Mouse (Mus musculus) hematopoietic multipotent progenitor cell, adult 10-12 weeks (in vitro differentiated cells): ENCODE measurements around the gene Ap4e1. TPM values are rescaled to one million over a fixed set of nuclear protein-coding genes. Genes with fewer than 3 reads are reported as not detected.

ENCODE experiments used
- polyA plus RNA-seq: library from polyadenylated mRNA; stranded (reverse); fragments of >175 nt; gene quantifications from 2 replicates; pipeline ENCODE4 v1.2.3, GENCODE M21; 2012; ENCODE audit warnings: low replicate concordance

The Ap4e1 gene
- polyA plus RNA-seq = 4.4 and 7.7 TPM in 2 replicates

DNA sequence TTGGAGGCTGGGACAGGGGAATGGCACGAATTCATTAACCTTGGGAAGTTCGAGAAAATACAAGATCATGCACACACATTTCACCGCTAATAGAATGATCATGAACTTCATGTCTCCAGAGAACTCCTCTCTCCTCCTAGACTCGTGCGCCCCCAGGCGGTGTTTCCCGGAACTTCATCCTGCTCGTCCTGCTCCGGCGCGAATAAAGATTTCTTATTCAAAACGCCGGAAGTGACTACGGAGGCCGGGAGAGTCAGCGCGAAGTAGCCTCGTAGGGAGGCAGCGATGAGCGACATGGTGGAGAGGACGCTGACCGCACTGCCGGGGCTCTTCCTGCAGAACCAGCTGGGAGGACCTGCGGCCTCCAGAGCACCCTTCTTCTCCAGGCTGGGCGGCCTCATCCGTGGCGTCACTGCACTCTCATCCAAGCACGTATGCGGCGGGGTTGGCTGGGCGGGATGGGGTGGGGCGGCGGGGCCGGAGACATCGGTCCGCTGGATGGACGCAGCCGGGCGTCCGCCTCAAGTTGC lies at the start of gene Ap4e1:
Gene Ap4e1, plus strand, starts transcription at position 249 of the 530 bp plus-strand sequence.

GRCm38 (mm10) chr2:127070435-127070841 lies 61.9 kb downstream of the Ap4e1 start, which contains the start of gene Blvra:
Gene Blvra, plus strand, starts transcription at chr2:127070665.

Other genes with a start within 250 kb of the Ap4e1 start
- 0.08 TPM in 1 of 2 replicates, not detected in the other for gene Usp50, start 225.2 kb upstream of the Ap4e1 start, polyA plus RNA-seq
- 9.4 and 11.1 TPM in 2 replicates for gene Trpm7, start 132.5 kb upstream of the Ap4e1 start, polyA plus RNA-seq
- 3.6 and 9.1 TPM in 2 replicates for gene Sppl2a, start 75.5 kb upstream of the Ap4e1 start, polyA plus RNA-seq
- 1.2 and 5.3 TPM in 2 replicates for gene Blvra, start 61.9 kb downstream of the Ap4e1 start, polyA plus RNA-seq
- 1.3 and 4.4 TPM in 2 replicates for gene Ncaph, start 125.2 kb downstream of the Ap4e1 start, polyA plus RNA-seq
- gene Itpripl1, start 134.7 kb downstream of the Ap4e1 start, polyA plus RNA-seq = 9.2 and 9.6 TPM in 2 replicates
- gene 1810024B03Rik, start 199.6 kb downstream of the Ap4e1 start, polyA plus RNA-seq = 0.12 and 0.14 TPM in 2 replicates
- 5.2 and 13.8 TPM in 2 replicates for gene Snrnp200, start 199.7 kb downstream of the Ap4e1 start, polyA plus RNA-seq
- 12.0 and 15.9 TPM in 2 replicates for gene Ciao1, start 239.1 kb downstream of the Ap4e1 start, polyA plus RNA-seq
- gene Tmem127, start 239.2 kb downstream of the Ap4e1 start, polyA plus RNA-seq = 97.7 and 118 TPM in 2 replicates